Mouse (Mus musculus): ENCODE data around the gene Gm5475.
"Not testable (repeated sequence)": the region's sequence is repeated elsewhere in the genome, so short reads cannot be mapped to it uniquely, and the experiment has no call there.

Gene Gm5475

DNA sequence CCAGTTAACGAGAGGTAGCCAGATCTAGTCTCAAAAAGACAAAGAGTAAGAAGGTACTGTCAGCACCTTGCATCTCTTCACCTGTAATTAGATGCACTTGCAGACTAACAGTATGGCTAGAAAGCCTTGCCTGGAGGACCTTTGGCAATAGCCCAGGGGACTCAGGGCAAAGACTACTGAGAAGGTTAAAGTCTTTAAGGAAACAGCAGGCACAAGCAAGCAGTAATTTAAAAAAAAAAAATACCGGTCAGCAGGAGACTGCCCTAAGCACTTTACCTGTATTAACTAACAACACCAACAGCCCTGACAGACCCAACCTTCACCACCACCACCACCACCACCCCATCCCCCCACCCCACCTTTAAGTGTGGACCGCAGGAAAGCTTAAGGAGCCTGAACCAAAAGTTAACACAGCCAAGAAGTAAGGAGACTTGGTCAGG lies at the start of gene Gm5475:
Gm5475 (plus strand) TSS at position 390 of the 440 bp plus-strand sequence.
- not testable (repeated sequence) for DNase-seq

- DNase-seq = peak in 1 of 2 experiments; percentile 12
These were observed 46.9 kb upstream of the Gm5475 start for GRCm38 (mm10) chr15:100375066-100375465.

DNA sequence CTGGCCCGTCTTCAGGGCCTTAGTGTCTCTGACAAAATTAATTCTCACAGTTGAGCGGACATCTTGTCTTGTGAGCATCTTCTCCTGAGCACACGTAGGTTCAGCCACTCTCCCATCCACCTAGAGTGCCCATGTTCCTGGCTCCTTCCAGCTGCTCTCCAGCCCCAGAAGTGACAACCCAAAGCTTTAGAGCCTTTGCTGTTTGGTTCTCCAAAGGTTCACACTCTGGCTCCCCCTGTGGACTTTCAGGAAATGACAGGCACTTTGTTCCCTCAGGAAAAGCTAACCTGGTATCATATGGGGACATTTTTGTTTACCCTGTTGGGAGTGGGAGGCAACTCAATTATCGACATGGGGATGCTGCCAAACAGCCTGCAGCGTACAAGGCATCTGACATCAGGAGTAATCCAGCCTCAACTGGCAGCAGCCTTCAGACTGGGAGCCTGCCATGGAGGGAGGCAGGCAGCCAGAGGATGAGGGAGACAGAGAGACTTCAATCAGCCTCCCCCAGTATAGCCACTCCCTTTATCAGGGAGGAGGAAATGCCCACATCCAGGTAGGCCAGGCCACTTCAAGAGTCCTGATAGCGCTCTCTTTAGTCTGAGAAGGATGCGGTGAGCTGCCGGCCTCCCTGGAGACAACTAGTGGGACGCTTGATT lies 44.0 kb upstream of the Gm5475 start:
- DNase-seq = not testable (repeated sequence)

GRCm38 (mm10) chr15:100379658-100380057 lies 42.3 kb upstream of the Gm5475 start:
- DNase-seq = no peak

DNA sequence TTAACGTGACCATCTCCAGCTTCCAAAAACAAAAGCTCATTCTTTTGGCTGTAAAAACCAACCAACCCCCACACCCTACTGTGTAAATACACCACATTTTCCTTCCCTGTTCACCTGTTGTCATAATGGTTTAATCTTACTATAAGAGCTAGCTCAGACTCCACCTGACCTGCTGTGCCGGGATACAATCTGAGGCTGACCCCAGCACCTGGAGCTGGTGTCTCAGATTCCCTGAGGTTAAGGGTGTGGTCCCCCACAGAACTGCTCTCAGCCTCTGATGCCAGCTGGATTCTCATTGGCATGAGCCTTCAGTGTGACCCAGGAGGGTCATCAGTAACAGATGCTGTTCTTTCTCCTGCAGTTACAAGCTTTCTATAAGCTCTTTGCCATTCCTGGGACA lies 41.8 kb upstream of the Gm5475 start:
- no peak for DNase-seq

GRCm38 (mm10) chr15:100385705-100386104 lies 36.2 kb upstream of the Gm5475 start:
- no peak for DNase-seq

- no peak for DNase-seq
These were observed 34.3 kb upstream of the Gm5475 start for GRCm38 (mm10) chr15:100387544-100388223.

- DNase-seq = no peak
These were observed 33.6 kb upstream of the Gm5475 start for GRCm38 (mm10) chr15:100388224-100388835.

GRCm38 (mm10) chr15:100388886-100389285 lies 33.1 kb upstream of the Gm5475 start:
- DNase-seq = no peak

DNA sequence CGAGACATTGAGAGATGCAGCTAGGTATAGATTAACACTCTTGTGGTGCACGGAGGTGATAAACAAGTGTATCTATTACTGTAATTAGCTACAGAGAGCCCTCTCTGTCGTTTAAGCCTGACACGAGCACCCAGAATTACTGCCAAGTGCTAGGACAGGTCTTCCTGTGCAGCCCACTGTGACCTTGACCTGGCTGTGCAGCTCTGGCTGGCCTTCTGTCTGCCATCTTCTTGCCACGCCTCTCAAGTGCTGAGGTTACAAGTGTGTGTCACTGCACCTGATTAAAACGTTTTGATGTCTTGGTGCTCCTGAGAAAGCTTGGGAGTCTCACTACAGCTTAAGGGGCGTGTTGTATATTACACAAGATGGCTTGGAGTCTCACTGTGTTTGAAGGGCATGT lies 30.9 kb upstream of the Gm5475 start:
- DNase-seq = no peak

DNA sequence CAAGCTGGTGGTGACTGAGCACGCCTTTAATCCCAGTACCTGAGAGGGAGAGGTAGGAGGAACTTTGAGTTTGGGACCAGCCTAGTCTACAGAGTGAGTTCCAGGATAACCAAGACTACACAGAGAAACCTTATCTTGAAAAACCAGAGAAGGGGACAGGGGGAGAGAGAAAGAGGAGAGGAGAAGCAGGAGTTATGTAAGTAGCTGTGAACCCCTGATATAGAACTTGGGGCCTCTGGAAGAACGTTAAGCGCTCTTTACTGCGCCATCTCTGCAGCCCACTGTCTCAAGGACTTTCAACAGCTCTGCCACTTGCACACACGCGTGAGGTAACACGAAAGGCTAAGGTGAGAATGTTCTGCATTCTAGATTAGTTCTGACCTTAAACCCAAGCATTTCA lies 30.3 kb upstream of the Gm5475 start:
- DNase-seq = no peak

GRCm38 (mm10) chr15:100393016-100393415 lies 28.9 kb upstream of the Gm5475 start:
- DNase-seq = no peak

GRCm38 (mm10) chr15:100395561-100395960 lies 26.4 kb upstream of the Gm5475 start:
- no peak for DNase-seq

DNA sequence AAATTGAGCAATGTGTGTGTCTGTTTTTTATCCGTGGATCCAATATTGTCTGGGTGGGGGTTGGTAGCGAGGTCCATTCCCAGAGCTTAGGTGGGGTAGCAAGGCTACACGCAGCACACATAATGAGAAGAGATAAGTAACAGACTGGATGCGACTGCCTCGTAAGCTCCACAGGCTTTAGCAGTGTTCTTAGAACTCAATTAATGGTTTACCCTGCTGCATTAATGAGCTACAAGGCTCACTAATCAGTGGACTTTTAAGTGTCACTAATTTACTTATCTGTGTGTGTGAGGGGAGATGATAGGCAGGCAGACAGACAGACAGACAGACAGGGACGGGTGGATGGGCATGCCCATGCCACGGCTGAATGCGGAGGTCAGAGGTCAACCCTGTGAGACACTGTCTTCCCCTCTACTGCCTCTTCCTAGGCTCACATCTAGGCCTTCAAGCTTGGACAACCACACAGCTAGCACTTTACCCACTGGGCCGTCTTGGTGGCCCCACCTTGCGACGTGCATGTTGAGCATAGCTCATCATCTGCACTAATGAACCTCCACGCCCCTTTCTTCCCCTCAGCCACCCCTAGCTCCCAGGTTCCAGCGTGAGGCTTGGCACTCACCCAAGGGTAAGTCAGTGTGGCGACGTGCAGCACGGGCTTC lies 21.2 kb upstream of the Gm5475 start:
- no peak for DNase-seq

DNA sequence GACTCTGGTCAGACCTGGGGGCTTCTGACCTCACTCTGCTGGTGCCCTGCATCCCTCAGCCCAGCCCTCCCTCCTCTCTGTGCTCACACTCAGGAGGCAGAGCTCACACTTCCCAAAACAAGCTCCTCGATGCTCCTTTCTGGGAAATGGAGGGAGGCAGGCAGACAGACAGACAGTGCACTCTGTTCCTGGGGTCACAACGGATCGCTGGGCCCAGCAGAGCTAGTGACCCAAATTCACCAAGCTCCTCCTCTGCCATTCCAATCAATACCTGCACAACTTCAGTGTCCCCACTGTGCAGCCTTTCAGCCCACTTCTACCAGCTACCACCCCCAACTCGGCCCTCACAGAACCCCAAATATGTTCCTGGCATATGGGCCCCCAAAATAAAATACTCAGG lies 20.1 kb upstream of the Gm5475 start:
- DNase-seq = no peak

DNA sequence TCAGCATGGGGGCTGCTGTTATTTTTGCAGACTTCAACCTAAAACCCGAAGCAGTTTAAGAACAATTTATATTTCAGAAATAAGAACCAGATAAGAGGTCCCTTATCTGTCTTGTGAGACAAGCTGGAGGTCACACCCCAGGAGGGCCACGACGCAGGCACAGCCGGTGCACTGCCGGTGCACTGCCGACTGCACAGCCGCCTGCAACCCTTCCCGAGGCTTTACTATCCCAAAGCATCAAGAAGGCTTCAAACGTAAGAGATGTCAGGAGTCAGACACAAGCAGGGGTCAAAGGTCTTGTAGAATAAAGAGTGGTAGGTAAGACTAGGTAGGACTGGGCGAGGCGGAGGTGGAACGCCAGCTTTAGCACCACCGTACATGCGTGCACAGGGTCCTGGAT lies 19.6 kb upstream of the Gm5475 start:
- no peak for DNase-seq

- no peak for DNase-seq
These were observed 19.1 kb upstream of the Gm5475 start for GRCm38 (mm10) chr15:100402798-100403197.

GRCm38 (mm10) chr15:100403318-100404000 lies 18.5 kb upstream of the Gm5475 start:
- no peak for DNase-seq

GRCm38 (mm10) chr15:100406088-100406487 lies 15.9 kb upstream of the Gm5475 start:
- DNase-seq = no peak

- DNase-seq = no peak
These were observed 10.9 kb upstream of the Gm5475 start for GRCm38 (mm10) chr15:100410918-100411672.

- no peak for DNase-seq
These were observed 10.2 kb upstream of the Gm5475 start for GRCm38 (mm10) chr15:100411731-100412130.

- no peak for DNase-seq
These were observed 8.6 kb upstream of the Gm5475 start for GRCm38 (mm10) chr15:100413306-100413705.
